Mouse (Mus musculus): ENCODE results near the gene Cdh24. TPM values are rescaled to one million over a fixed set of nuclear protein-coding genes. Genes with fewer than 3 reads are reported as not detected.

The Cdh24 gene
- 10 to 100 TPM in 1 of 2 experiments, 1 to 10 TPM in 1; 8.0 to 11.1 TPM for total RNA-seq (2021)

DNA sequence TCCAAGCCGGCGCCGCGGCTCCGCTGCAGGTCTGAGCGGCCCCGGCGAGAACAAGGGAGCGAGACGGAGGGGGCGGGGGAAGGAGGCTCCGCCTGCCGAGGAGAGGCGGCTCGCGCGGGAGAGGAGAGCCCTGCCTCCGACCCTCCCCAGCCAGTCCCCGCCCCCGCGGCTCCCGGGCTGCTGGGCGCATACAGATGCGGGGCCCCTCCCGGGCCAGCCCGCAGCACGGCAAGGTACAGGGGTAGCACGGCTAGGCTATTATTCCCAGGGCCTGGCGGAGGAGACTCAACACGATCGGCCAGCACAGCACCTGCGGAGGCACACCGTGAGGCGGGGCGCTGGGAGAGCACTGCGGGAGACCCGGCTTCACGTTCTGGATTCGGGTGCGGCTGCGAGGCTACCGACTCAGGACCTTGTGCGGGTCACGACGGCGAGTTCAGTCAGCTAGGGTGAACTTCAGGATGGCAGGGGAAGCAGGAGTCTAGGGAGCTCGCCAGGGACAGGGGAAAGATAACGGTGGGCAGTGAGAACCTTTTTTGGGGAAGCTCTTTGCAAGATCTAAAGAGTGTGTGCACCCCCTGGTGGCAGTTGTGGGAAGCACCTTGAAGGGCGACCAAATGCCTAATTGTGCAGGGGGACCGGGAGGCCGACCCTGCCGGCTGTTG lies at the start of gene Cdh24:
TSS of gene Cdh24 (minus strand) at position 60 of the 665 bp plus-strand sequence.
- intact Hi-C loops (cut with DNase I) = loop anchor here (1.0 to 5.0 kb wide), 5 partner anchors 59 to 583 kb away; partner anchors contain the start of gene Prmt5
- DNase-seq (ENCODE audit: low spot score in 2 of 2) = peak; percentile 87 to 89

DNA sequence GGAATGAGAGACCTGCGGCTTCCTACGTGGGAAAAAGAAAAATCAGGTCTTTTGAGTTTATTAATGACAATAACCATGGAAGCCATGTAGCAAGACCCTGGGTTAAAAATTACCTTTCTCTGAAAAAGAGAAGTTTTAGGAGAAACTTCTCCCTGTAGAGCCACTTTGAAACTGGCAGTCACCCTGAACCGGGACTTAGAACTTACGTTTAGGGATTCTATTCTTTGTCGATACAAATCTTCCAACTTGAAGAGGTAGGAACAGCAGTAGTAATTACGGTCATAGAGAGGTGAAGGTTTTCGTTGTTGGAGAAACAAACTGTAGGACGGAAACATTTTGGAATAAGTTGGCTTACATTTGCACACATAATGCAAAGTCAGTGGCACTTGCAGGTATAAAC lies 46.1 kb upstream of the Cdh24 start:
- intact Hi-C loops (cut with DNase I) = no loop called here
- no peak for DNase-seq (ENCODE audit: low spot score in 2 of 2)

- DNase-seq (ENCODE audit: low spot score in 2 of 2) = peak; percentile 100
- intact Hi-C loops (cut with DNase I) = no loop called here
Observed at GRCm38 (mm10) chr14:54686522-54687143, 45.5 kb upstream of the Cdh24 start, which contains the start of gene Acin1. Gene Acin1 (minus strand): TSS chr14:54686931.

DNA sequence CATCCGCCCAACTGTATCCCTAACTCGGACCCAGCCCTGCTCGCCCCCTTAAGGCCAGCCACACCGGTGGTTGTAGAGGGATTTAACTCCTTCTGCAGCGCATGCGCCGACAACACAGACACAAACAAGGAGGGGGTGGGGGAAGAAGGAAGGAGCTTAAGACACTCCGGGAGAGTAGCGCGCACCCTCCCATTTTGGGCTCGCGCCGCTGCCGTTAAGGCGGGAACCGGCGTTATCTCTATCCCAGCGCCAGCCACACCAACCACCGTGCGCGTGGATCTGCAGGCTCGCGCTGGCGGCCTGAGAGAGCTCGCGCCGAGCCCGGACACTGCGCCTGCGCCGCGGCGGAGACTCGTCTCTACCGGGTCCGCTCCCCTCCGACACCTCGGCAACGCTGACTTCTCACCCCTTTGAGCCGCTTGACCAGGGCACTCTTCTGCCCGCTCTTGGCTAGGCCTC lies 44.9 kb upstream of the Cdh24 start, which contains the start of gene 1700123O20Rik:
TSS of gene 1700123O20Rik (plus strand) at position 154 of the 459 bp plus-strand sequence.
- intact Hi-C loops (cut with DNase I) = no loop called here
- DNase-seq (ENCODE audit: low spot score in 2 of 2) = peak in 1 of 2 experiments; percentile 86

DNA sequence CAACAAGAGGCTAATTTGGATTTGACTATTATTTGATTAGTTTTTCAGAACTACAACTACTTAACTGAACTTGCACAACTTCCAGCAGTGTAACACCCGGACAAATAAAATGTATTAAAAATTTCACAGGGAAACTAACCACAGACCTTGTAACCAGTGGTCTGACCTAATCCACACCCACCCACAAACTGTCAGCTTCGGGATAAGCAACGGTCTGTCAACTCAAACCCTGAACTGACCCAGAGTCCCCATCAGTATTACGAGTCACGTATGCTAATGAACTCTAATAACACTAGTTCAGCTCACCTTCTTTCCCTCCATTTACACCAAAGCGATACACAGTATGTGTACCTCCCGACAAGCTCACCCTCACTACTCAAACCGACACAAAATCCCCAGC lies 44.3 kb upstream of the Cdh24 start:
- DNase-seq (ENCODE audit: low spot score in 2 of 2) = no peak
- intact Hi-C loops (cut with DNase I) = no loop called here

DNA sequence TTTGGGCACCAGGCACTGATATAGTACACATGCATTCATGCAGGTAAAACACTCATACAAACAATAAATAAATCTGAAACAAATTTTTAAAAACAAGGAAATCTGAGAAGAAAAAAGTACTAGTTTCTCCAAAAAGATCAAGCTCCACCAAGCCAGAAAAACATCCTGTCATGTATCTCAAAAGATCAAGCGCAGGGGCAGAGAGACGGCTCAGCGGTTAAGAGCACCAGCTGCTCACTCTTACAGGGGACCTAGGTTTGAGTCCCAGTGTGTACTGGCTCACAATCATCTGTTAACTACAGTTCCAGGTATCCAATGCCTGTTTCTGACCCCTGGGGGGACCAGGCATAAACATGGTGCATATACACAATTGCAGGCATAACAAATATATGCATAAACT lies 41.2 kb upstream of the Cdh24 start:
- intact Hi-C loops (cut with DNase I) = no loop called here
- no peak for DNase-seq (ENCODE audit: low spot score in 2 of 2)

- no peak for DNase-seq (ENCODE audit: low spot score in 2 of 2)
- intact Hi-C loops (cut with DNase I) = no loop called here
Observed at GRCm38 (mm10) chr14:54678657-54679304, 37.6 kb upstream of the Cdh24 start.

DNA sequence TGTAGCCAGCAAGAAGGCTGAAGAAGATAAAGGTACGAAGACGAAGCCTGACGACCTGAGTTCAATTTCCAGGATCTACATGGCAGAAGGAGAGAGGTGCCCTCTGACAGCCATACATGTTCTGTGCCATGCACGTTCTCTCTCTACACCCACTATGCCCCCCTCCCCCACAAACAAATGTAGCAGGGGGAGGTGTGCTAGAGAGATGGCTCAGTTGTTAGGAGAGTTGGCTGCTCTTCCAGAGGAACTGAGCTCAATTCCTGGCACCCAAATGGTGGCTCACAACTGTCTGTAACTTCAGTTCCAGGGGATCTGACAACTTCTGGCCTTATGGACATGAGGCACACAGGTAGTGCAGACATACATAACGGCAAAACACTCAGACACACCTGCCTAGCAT lies 35.1 kb upstream of the Cdh24 start:
- intact Hi-C loops (cut with DNase I) = no loop called here
- DNase-seq (ENCODE audit: low spot score in 2 of 2) = no peak

DNA sequence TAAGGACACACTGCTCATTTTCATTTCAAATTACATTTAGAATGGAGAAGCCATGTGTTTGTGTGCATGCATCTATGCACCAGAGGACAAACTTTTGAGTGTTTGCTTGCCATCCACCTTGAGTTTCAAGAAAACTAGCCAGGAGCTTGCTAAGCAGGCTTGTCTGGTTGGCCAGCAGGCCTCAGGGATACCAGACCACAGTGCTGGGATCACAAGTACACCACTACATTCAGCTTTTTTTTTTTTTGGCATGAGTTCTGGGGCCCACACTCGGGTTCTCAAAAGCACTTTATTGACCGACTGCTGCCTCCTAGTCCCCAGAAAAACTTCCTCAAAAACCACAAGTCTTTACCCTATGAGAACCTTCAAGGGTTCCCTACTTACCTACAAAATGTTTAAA lies 33.2 kb upstream of the Cdh24 start:
- no peak for DNase-seq (ENCODE audit: low spot score in 2 of 2)
- intact Hi-C loops (cut with DNase I) = no loop called here

- peak in 1 of 2 experiments; percentile 54 for DNase-seq (ENCODE audit: low spot score in 2 of 2)
- intact Hi-C loops (cut with DNase I) = no loop called here
Observed at GRCm38 (mm10) chr14:54669381-54669780, 28.2 kb upstream of the Cdh24 start.

DNA sequence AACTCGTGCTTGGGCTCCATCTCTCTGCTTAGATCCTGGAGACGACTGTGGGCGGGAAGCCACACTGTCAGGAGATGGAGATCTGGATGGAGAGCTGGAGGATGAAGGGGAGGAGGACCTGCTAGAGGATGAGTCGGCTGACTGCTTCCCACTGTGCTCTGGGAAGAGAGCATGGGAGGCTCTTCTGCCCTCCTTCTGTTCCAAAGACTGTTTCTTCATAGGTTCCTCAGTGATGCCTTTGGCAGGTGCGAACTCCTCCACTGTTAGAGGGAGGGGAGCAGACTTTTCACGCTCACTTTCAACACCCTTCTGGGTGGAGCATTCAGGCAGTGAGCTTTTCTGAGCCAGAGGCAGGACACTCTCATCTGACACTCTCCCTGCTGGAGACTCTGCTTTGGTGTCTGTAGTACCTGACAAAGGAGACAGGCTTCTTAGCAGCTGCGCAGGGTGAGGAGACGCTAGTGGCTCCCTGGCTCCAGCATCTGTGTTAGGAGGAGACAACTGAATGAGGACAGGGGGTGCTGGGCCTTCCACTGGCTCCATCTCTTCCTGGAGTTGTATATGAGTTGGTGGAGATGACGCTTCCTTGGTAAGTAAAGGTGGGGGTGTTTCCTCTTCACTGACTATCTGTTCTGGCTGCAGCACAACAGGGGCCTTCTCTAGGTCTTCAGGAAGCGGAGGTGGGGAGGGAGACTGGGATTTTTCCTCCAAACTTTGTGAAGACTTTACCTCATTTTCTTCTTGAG lies 23.5 kb upstream of the Cdh24 start:
- peak; percentile 45 to 92 for DNase-seq (ENCODE audit: low spot score in 2 of 2)
- intact Hi-C loops (cut with DNase I) = no loop called here

- intact Hi-C loops (cut with DNase I) = no loop called here
- peak in 1 of 2 experiments; percentile 43 for DNase-seq (ENCODE audit: low spot score in 2 of 2)
Observed at GRCm38 (mm10) chr14:54660009-54660408, 18.8 kb upstream of the Cdh24 start.

DNA sequence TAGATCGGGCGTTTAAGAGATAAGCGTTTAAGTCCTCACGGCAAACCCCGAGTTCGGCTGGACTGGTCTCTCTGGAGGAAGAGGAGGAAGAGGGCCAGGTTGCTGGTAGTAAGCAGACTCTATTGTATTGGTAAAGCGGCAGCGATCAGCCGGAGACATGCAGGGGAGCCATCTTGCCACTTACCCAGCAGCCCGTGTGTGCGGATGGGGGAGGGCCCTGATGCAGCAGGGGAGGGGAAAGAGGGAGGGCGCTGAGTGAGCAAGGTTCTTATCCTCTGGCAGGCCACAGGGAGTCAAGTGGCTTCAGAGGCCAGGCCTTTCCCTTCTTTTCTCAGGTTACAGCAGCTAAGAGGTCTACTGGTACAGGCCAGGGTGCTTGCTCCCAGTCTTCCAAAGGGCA lies 12.3 kb upstream of the Cdh24 start:
- intact Hi-C loops (cut with DNase I) = no loop called here
- peak; percentile 82 to 91 for DNase-seq (ENCODE audit: low spot score in 2 of 2)

DNA sequence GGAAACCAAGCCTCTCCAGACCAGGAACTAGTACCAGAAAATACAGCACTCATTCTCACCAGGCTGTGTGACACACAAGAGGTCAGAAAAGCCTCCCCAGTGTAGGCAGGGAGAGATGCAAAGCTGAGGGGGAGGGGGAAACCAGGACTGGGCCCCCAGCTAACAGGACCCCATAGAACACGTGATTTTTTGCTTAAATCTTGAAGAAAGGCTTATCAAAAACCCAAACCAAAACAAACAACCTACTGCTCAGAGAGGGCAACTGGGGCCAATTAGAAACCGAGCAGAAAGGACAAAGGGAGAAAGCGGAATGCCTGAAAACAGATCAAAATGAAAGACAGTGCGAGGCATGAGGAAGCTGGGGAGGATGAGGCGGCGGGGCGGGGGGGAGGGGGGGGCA lies 11.6 kb upstream of the Cdh24 start:
- no peak for DNase-seq (ENCODE audit: low spot score in 2 of 2)
- intact Hi-C loops (cut with DNase I) = no loop called here

- DNase-seq (ENCODE audit: low spot score in 2 of 2) = no peak
- intact Hi-C loops (cut with DNase I) = loop anchor here (1.0 kb wide), 1 partner anchor 50 kb away; no protein-coding TSS in a partner anchor
Observed at GRCm38 (mm10) chr14:54651556-54651955, 10.4 kb upstream of the Cdh24 start.

- DNase-seq (ENCODE audit: low spot score in 2 of 2) = peak; percentile 81 to 92
- intact Hi-C loops (cut with DNase I) = loop anchor here (1.0 kb wide), 1 partner anchor 50 kb away; no protein-coding TSS in a partner anchor
Observed at GRCm38 (mm10) chr14:54650621-54651454, 9.7 kb upstream of the Cdh24 start.

- no peak for DNase-seq (ENCODE audit: low spot score in 2 of 2)
- intact Hi-C loops (cut with DNase I) = no loop called here
Observed at GRCm38 (mm10) chr14:54647900-54648299, 6.7 kb upstream of the Cdh24 start.

DNA sequence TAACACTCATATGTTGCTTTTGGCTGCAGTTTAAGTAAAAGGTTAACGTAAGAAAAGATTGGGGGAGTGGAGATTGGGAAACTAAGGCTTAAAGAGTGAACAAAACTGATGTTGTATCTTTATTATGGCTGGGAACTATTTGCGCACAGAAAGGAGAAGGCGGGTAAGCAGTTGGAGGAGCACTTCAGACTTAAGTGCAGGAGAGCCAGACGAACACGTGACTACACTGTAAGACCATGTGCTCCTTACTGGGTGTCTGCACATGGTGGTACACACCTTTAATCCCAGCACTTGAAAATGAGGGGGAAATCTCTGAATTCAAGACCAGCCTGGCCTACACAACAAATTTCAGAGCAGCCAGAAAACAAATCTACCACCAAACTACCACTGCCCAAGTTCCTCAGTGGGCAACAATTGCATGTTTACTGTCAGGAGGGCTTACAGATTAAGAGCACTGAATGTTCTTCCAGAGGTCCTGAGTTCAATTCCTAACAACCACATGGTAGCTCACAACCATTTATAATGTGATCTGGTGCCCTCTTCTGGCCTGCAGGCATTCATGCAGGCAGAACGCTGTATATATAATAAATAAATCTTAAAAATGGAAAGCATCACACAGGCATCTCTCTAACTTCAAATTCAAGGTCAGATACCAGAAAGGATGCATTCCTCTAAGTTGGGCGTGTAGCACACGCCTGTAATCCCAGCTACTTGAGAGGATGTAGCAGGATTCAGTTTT lies 5.9 kb upstream of the Cdh24 start:
- intact Hi-C loops (cut with DNase I) = no loop called here
- no peak for DNase-seq (ENCODE audit: low spot score in 2 of 2)
